Mouse (Mus musculus) R1 (cell line): ENCODE data around the gene Tmem179.
A peak's percentile ranks its signal among the peaks of the same experiment; 100 is the strongest.

Experiments
- DNase-seq: peaks from one replicate; pipeline ENCODE4 v3.0.0-alpha.2; 2018; ENCODE audit warnings: low read depth, low spot score

Gene Tmem179

DNA sequence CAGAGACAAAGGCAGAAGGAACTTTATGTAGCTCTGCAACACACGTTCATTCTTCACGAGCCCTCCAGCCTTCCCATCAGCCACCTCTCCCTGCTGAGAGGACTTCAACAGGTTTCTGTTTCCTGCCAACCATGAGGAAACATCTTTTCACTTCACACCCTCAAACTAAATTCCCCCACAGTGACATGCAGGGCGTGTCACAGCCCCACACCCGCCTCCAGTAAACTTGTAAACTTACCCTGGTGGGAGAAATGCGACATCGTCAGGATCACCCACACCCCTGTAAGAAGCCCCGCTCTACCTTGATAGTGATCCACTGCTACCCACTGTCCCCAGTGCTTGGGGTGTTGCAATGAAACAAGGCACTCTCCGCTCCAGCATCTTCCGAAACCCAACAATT lies 21.8 kb upstream of the Tmem179 start:
- DNase-seq = peak; percentile 52

DNA sequence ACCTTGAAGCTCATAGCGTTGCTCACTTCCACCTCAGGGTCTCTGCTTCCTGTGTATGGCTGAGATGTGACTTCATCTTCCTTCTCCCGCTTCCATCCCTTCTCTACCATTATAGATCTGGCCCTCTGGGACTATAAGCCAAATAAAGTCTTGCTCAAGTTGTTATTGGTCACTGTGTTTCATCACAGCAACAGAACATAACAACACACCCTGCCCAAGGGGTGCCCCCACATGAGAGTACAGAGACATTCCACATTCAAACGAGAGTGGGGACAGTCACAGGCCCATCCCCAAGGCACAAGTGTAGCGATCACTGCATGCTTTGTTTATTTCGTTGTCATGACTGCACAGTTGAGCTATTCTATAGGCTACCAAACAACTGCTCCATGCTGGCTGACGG lies 20.7 kb upstream of the Tmem179 start:
- no peak for DNase-seq

DNA sequence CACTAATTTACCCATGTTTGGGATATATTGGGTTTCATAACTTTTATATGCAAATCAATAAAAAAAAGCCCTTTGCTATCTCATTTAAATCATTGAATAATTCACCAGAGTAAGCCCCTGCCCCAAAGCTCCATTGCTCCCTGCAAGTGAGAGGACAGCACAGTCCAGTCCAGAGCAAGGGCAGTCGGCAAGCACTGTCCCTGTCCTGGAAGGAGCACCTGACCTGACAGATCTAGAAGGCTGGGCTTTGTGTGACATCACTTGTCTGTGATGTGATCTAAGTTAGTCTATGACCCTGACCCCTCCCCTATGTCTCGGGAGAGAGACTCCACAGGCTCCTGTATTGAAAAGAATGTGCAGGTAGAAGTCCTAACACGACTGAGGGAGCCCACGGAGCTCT lies 17.2 kb upstream of the Tmem179 start:
- no peak for DNase-seq

DNA sequence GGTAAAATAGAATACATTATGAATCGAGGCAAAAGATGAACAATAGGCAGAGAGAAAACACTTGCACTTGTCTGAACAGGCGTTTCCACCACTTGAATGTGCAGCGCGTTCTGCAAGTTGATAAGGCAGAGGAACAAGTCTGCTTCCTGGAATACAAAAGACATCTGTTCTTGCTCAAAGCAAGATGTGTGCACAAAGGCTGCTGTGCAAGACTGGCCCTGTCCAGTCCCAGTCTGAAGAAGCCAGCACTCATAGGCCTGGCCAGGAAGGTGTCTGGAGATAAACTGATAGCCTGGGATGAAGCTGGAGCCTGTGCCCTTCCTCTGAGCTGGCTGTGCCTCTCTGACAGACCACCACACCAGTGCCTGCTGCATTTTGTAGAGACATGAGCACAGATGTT lies 1.6 kb upstream of the Tmem179 start:
- no peak for DNase-seq

DNA sequence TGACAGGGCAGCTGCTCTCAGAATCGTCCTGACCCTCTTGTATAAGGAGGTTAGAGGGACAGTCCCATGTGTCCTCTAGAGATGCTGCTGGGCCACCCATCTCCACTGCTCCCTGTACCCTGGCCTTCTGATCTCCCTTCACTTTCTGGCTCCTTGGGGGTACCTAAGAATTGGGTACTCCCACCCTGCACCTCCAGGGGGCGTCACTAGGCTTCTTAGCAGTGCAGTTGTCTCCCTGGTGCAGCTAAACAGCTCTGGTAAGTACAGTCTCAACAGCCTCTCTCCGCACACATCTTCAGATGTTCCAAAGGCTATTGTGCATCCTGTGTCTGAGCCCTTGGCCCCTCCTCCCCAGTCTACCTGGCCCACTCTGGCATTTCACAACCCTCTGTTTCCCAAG lies 1.6 kb downstream of the Tmem179 start:
- DNase-seq = no peak

DNA sequence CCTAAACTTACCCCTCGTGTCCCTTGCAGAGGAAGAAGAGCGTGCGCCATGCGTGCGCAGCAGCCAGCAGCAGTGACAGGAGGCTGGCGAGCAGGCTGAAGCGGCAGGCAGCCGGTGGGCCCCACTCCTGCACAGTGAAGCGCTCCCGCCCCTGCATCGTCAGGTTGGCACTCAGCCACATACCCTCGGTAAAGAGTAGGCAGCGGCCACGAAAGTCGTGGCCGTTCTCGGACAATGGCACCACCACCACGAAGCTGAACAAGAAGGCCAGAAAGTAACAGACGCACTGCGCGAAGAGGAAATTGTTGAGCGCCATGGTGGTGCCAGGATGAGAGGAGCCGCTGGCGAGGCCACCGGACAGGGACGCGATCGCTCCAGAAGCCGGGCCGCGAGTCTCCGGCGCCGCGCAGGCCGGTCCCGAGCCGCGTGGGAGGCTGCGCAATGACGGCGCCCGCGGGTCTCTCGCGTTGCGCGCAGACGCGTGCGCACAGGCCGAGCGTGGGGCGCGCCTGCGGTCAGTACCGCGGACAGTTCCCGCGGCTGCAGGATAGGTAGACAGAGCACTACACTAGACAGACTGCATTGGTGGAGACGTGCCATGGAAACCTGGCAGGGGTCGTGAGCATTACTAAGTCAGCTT lies 5.7 kb downstream of the Tmem179 start:
- DNase-seq = peak; percentile 77

DNA sequence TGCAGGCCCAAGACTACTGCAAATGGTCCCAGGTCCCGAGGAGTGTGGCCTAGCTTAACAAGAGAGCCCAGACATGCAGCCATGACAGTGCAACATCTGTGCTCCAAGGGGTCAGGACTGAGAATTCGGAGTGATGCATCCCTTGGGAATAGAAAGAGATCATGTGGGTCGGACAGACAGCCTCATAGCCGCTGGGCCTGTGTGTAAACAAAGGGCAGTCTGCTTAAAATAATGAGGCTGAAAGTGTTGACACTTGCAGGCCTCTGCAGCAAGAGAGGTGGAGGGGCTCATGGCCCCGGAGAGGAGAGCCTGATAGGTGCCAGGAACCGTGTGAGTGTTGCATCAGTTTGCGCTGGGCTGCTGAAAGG lies 6.2 kb downstream of the Tmem179 start:
- peak; percentile 21 for DNase-seq

DNA sequence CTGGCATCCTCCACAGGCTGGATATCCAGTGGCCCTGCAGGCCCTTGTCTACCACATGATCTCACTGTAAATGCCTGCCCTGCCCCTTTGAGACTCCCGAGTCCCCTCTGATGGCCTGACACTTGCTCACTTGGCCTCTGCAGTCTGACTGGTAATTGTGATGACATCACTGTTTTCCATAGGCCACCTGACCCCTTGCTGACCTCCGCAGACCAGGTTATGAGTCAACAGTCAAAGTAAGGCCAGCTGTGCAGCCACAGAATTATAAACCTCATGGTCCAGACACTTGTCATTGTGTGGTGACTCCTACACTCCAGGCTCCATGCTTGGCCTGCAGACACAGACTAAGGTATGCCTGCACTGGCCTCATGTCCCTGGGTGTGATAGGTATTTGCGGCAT lies 8.6 kb downstream of the Tmem179 start:
- no peak for DNase-seq

DNA sequence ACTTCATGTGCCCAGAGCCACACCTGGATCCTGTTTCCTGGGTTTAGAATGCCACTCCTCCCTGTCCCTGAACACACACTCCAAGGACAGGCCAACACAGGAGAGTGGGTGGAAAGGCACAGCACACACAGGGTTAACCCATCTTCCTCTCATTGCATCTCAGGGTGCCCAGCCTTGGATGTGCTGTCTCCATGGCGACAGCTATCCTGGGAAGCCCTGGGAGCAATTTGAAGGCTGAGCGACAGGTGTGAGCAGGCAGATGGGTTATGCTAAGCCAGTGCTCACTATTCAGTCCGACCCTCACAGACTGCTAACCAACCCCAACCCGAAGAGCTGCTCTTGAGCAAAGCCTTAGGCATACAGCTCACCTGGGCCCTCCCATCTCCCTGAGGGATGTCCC lies 9.3 kb downstream of the Tmem179 start:
- peak; percentile 37 for DNase-seq

DNA sequence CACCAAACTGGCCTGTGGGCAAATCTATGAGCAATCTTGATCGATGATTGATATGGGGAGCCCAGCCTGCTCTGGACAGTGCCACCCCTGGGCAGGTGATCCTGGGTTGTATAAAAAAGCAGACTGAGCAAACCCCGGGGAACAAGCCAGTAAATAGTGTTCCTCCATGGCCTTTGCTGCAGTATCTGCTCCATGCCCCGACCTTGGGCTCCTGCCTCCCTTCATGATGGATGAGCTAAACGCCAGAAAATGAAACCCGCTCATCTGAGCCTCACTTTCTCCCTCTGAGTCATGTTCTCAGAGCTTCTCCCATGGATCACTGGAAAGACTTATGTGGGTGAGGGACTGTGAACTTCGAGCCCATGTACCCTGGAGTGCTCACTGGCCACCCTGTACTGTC lies 10.3 kb downstream of the Tmem179 start:
- no peak for DNase-seq

DNA sequence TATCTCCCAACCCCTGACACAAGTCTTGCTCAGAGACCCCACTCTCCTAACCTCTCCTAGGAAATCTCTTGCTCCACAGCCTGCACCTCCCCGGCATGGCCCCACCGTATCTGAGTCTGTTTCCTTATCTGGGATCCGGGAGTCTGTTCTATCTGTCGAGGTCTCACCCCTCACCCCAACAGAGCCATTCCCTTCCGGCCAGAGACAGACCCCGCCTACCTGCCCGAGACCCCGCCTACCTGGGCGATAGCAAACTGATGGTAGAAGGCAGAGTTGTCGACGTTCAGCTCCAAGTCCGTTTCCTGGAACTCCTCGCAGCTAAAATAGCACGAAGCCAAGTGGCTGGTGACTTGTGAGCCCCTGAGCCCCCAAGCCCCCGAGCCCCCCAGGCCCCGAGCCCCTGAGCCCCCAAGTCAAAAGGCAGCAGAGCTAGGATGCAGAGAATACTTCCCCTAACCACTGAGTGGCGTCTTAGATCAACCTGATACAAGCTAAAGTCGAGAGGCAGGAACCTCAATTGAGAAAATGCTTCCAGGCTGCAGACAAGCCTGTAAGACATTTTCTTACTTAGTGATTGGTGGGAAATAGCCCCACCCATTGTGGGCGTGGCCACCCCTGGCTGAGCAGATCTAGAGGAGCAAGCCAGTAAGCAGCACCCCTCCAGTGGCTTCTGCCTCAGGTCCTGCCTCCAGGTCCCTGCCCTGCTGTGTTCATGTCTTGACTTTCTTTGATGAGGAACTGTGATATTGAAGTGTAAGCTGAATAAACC lies 13.4 kb downstream of the Tmem179 start:
- DNase-seq = peak; percentile 84

DNA sequence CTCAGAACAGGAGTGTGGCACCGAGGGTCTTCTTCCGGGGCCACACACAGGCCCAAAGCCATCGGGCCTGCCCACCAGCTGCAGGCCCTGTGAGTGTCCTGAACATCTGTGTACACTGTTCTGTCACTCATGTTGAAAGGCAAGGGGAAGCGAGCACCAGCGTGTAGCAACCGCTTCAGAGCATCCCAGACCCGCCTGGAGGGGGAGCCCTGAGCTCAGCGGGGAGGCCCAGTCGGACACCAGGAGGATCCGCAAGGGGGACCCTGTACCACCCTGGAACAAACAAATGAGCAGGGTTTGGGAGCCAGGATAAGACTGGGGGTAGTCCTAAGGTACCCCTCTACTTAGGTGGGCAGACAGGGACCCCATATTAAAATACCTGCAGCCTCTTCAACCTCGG lies 17.9 kb downstream of the Tmem179 start:
- DNase-seq = no peak

DNA sequence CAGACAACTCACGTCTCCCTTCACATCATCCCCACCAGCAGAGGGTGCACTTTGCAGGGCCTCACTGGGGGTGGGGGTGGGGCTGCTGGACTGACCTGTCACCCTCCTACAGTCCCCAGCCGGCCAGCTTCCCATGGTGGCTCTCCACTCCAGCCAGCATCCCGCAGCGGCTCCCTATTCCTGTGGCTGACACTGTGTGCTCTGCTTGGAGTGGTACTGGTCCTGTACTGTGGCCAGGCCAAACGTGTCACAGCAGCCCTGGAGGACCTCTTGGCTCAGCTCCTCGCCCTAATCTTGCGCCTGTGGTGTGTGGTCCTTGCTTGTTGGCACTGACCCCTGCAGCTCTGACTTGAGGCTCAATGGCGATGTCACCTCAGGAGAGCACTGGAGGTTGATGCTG lies 18.8 kb downstream of the Tmem179 start:
- DNase-seq = no peak

DNA sequence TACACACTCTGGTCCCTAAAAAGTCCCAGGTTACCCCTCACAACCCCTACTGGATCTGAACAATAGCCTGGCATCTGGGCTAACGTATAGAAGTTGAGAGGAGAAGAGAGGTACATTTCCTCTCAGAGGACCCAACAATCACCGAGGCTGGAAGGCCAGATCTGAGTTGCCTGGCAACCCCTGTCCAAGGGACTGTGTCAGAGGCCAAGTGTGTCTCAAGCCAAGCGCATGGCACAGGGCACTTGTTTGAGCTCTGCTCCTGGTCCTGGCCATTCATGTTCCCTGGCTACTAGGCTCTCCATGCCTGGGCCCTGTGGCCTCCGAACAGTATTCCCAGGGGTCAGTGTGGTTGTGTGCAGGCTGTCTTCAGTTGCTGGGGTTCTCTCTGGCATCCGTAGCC lies 20.4 kb downstream of the Tmem179 start:
- no peak for DNase-seq

DNA sequence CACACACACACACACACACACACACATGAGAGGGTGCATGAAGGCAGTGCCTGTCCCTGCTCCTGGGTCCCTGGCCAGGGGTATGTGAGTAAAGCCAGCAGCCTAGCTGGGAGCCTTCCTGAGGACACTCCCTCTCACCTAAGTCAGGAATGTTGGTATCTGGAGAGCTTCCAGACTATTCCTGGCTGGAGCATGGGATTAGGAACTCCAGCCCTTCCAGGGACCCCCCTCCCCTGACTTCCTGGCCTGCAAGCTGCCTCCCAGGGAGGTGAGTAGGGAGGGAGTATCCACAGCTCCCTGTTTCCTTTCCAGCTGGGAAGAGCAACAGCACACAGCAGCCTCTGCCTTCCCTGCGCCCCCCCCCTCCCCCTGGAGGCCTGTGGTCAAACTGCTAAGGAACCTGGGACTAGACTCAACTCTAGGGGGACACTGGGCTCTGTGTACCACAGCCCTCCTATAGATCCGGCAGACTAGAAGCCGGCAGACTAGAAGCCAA lies 26.1 kb downstream of the Tmem179 start:
- DNase-seq = peak; percentile 25

DNA sequence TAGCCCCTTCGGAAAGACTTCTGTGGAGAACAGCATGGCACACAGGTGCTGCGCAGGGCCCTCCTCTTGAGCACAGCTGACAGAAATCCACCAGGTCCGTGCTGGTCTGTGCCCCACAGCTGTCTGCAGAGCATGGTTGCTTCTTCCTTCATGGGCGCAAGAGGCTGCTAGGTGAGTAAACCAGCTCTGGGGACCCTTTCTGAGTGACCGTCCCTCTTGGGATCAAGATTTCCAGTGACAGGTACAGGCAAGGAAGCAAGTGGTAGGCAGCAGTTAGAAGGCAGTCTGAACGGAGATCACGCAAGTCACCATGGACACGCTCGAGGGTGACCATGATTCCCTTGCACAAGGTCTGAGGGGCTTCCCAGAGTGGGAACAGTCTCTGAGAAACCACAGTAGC lies 27.0 kb downstream of the Tmem179 start:
- no peak for DNase-seq

DNA sequence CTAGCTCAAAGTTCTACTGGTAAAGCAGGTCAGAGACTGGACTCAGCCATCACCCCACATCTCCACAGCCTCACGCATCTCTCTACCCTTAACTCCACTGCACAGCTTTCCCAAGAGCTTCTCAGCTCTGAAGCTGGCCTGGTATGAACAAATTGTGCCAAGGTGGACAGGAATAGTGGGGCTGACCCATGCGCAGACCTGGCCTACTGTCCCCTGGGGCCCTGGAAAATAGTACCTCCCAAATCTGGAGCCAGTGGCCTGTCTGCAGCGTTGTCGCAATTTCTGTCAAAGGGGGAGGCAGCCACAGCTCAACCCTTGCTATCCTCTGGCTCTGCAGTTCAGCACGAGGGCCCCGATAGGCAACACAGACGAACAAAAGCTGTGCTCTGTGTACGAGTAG lies 27.4 kb downstream of the Tmem179 start, which contains the start of gene A530016L24Rik:
Gene A530016L24Rik, plus strand, starts transcription at position 315 of the 400 bp plus-strand sequence.
- DNase-seq = no peak

DNA sequence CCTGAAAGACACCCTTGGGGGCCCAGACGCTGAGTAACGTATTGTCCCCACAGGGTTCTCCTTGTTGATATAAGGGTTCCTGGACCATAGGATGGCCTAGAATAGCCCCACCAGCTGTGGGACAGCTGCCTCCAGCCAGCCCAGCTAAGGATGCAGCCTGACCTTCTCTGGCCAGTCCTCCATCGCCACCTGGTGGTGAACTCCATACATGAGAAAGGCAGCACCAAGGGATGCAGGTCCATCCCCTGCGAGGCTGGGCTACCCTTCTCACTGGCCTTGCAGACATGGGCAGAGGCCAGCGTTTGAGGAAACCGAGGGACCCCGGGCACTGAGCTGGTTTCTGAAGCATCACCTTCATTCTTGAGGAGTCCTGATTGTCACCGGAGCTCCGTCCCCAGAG lies 42.8 kb downstream of the Tmem179 start:
- DNase-seq = peak; percentile 59

DNA sequence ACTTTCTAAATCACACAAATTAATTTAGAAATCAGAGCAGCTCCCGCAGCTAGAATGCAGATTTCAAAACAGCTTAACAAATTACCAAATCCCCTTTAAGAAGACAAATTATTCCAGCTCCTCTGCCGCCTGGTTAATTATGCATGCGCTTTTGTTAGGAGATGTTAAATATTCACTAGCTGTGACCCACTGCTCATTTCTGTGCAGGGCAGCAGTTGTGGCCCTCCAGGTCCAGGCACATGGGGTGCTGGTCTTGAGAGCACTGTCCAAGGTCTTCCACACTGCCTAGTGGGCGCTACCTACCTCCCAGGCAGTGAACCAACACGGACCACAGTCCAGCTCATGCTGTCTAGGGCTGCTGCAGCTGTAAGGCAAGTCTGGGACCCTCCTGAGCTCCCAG lies 46.3 kb downstream of the Tmem179 start:
- no peak for DNase-seq

DNA sequence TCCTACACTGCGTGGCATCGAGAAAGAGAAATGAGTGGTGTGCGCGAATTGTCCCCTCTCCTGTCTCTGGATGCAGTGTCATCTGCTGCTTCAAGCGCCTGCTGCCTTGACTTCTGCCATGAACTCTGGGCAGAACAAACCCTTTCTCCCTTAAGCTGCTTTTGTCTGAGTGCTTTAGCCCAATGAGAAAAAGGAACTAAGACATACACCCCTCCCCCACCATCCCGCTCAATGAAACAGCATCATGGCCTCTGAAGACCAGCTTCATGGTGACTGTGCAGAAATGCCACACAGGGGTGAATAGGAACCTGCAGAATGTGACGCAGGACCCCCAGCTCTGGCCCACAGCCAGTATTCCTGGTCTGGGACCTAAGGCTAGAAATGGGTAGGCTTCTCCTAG lies 47.2 kb downstream of the Tmem179 start:
- DNase-seq = peak; percentile 21

DNA sequence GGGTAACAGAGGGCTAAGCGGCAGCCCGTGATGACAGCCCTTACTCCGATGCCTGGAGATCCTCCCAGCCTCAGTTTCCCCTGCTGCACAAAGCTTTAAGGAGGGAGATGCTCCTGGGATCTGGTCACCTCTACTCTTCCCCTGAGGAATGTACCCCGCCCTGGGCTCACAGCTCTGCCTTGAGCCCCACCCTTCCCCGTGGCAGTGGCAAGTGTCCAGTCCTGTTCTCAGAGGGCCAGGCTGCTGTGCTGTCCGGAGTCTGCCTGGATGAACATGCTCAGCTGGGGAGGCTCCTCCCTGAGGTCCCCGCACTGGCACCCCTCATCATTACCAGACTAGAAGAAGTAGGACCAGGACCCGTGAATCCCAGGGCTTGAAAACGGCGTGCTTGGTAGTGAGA lies 49.2 kb downstream of the Tmem179 start:
- DNase-seq = no peak

DNA sequence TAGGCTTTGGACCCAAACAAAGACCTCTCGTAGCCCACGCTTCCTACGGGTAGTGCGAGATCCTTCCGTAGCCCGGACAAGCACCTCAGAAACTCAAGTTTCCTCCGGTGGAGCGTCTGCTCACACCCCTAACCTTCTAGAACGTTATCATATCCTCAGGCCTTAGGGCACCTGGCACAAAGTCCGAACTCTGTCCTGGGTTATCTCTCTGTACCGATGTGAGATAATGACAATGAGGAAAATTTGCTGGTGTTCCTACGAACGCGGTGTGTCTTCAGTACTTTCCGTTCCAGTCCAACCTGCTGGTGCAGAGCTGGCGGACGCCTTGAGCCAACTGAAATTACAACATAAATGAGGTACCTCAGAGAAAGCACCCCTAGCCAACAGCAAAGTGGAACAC lies 50.6 kb downstream of the Tmem179 start:
- no peak for DNase-seq

DNA sequence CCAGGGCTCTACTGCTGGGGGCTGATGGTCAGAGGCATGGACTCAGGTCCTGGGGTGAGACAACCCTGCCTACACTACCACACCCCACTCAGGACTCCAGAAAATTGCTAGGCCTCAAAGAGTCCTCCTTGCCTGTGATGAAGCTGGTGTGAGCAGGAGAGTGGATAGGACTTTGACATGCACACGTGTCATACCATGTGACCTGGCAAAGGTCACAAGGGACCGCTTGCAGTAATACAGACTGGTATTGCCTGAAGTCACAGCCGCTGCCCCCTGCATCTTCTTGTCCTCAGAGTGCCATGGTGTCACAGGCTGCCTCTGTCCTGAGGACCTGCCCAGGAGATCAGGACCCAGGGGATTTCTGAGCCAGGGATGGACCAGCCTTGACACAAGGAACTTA lies 52.0 kb downstream of the Tmem179 start:
- no peak for DNase-seq
